Mouse (Mus musculus) G1E (cell line): ENCODE measurements around the gene Gtpbp8. TPM values are rescaled to one million over a fixed set of nuclear protein-coding genes. Genes with fewer than 3 reads are reported as not detected.

Source experiments
- ATAC-seq: 2 replicates; pipeline ENCODE4 v1.8.0; 2016; ENCODE audit warnings: mild to moderate bottlenecking; ENCODE audit not compliant: insufficient number of reproducible peaks, poor library complexity, low FRiP score, severe bottlenecking; ENCODE audit errors: extremely low read depth
- DNase-seq: peaks from one replicate; pipeline ENCODE4 v3.0.0; 2012; ENCODE audit warnings: low spot score
- H3K27me3 ChIP-seq: 2 replicates; pipeline ENCODE4 v1.6.1; 2012; ENCODE audit warnings: mild to moderate bottlenecking, low read length, inconsistent platforms; ENCODE audit not compliant: insufficient read depth
- H3K36me3 ChIP-seq: replicated peaks from 2 replicates; pipeline ENCODE3; 2012; ENCODE audit warnings: mild to moderate bottlenecking, inconsistent platforms
- H3K4me1 ChIP-seq: 2 replicates; pipeline ENCODE4 v1.6.1; 2012; ENCODE audit warnings: low read depth, low read length, inconsistent platforms, mixed read lengths; ENCODE audit not compliant: insufficient read depth
- H3K4me3 ChIP-seq: 2 replicates; pipeline ENCODE4 v1.5.1; 2012; ENCODE audit warnings: low read depth, mild to moderate bottlenecking, inconsistent platforms, low read length, moderate library complexity, mixed read lengths
- H3K9me3 ChIP-seq: replicated peaks from 2 replicates; pipeline ENCODE4 v1.6.1; 2012; ENCODE audit warnings: inconsistent platforms
- CTCF ChIP-seq: IDR thresholded peaks from 2 replicates; pipeline ENCODE4 v1.5.1; 2012; ENCODE audit warnings: low read depth, low read length, inconsistent platforms, mixed read lengths
- GATA1 ChIP-seq: IDR thresholded peaks from 2 replicates; pipeline ENCODE4 v1.6.1; 2012; ENCODE audit warnings: borderline replicate concordance, low read length, inconsistent platforms, mixed read lengths
- GATA2 ChIP-seq: IDR thresholded peaks from 2 replicates; pipeline ENCODE4 v1.6.1; 2012; ENCODE audit warnings: low read depth, low read length, inconsistent platforms, borderline replicate concordance
- POLR2AphosphoS5 ChIP-seq: IDR thresholded peaks from 2 replicates; pipeline ENCODE4 v1.6.1; 2012; ENCODE audit warnings: low read depth, low read length, inconsistent platforms; ENCODE audit not compliant: insufficient replicate concordance
- TAL1 ChIP-seq: conservative IDR thresholded peaks from 2 replicates; pipeline ENCODE4 v1.6.1; 2012; ENCODE audit warnings: low read depth, low read length, inconsistent platforms, mixed read lengths
- polyA plus RNA-seq: library from polyadenylated mRNA; stranded (reverse); fragments of >175 nt; gene quantifications from 2 replicates; pipeline ENCODE4 v1.2.3, GENCODE M21; 2012
- total RNA-seq, 2 experiments: library from RNA; stranded (forward) in 1 of 2; stranded (reverse) in 1 of 2; fragments of 200-1000 nt in 1 of 2; fragments of >200 nt in 1 of 2; fragmentation: Nextera tagmentation in 1 of 2; gene quantifications; 2 replicates each; pipeline ENCODE4 v1.2.3; 2014 to 2017

The Gtpbp8 gene
- total and polyA plus RNA-seq, 3 experiments: 26.4 to 41.9 (median 26.6) TPM

GRCm38 (mm10) chr16:44765555-44766319 is 19.6 kb upstream of the Gtpbp8 start, which contains the start of gene Cd200r1:
Cd200r1 (plus strand) TSS chr16:44765736.
- peaks cover 16% of the 10 kb centered on the region for H3K4me1 ChIP-seq
- H3K9me3 ChIP-seq: no peaks in the 10 kb centered on the region
- no peak for ATAC-seq
- H3K4me3 ChIP-seq: no peak within 1 kb of the TSS
- H3K36me3 ChIP-seq: no peaks in the 10 kb centered on the region
- no peak for TF ChIP-seq TAL1
- no peak for TF ChIP-seq GATA1
- TF ChIP-seq CTCF: no peak
- no peak for TF ChIP-seq GATA2
- TF ChIP-seq POLR2AphosphoS5: no peak
- DNase-seq: no peak
- peaks cover 5% of the 10 kb centered on the region; the same call in 1 of the 2 replicates for H3K27me3 ChIP-seq

GRCm38 (mm10) chr16:44761811-44762210 is 15.6 kb upstream of the Gtpbp8 start:
- Histone ChIP-seq H3K9me3 (no peaks in the 10 kb centered on the region), H3K4me1 (peaks cover 8% of the 10 kb centered on the region), H3K36me3 (no peaks in the 10 kb centered on the region), H3K27me3 (peaks cover 7% of the 10 kb centered on the region), H3K4me3 (no peak overlapping the region)
- DNase-seq (no peak), ATAC-seq (no peak)
- TF ChIP-seq CTCF (no peak), GATA1 (no peak), POLR2AphosphoS5 (no peak), GATA2 (no peak), TAL1 (no peak)

GRCm38 (mm10) chr16:44757700-44758099 is 11.5 kb upstream of the Gtpbp8 start:
- Histone ChIP-seq H3K9me3 (no peaks in the 10 kb centered on the region), H3K27me3 (peaks cover 24% of the 10 kb centered on the region), H3K4me3 (no peak overlapping the region), H3K4me1 (no peaks in the 10 kb centered on the region), H3K36me3 (no peaks in the 10 kb centered on the region)
- ATAC-seq: no peak
- no peak for TF ChIP-seq GATA1
- no peak for TF ChIP-seq POLR2AphosphoS5
- TF ChIP-seq CTCF: no peak
- no peak for TF ChIP-seq GATA2
- no peak for TF ChIP-seq TAL1
- no peak for DNase-seq

GRCm38 (mm10) chr16:44748007-44748406 is 1.8 kb upstream of the Gtpbp8 start:
- no peaks in the 10 kb centered on the region for H3K9me3 ChIP-seq
- no peak overlapping the region for H3K4me3 ChIP-seq
- peaks cover 7% of the 10 kb centered on the region for H3K36me3 ChIP-seq
- ATAC-seq: no peak
- TF ChIP-seq GATA1: no peak
- DNase-seq: no peak
- H3K4me1 ChIP-seq: peaks cover 24% of the 10 kb centered on the region
- peaks cover 5% of the 10 kb centered on the region for H3K27me3 ChIP-seq

GRCm38 (mm10) chr16:44745471-44745865 is 695 bp downstream of the Gtpbp8 start:
- Histone ChIP-seq H3K27me3 (no peaks in the 10 kb centered on the region), H3K36me3 (peaks cover 25% of the 10 kb centered on the region), H3K4me1 (peaks cover 30% of the 10 kb centered on the region), H3K4me3 (peak overlapping the region; percentile 78), H3K9me3 (no peaks in the 10 kb centered on the region)
- no peak for ATAC-seq
- DNase-seq: no peak
- TF ChIP-seq TAL1: no peak

- peaks cover 46% of the 10 kb centered on the region for H3K36me3 ChIP-seq
- no peak for TF ChIP-seq GATA2
- no peak for TF ChIP-seq POLR2AphosphoS5
- H3K4me1 ChIP-seq: peaks cover 22% of the 10 kb centered on the region
- DNase-seq (no peak), ATAC-seq (no peak)
- no peak overlapping the region for H3K4me3 ChIP-seq
- H3K9me3 ChIP-seq: no peaks in the 10 kb centered on the region
- no peaks in the 10 kb centered on the region for H3K27me3 ChIP-seq
Observed at GRCm38 (mm10) chr16:44742753-44743152, 3.4 kb downstream of the Gtpbp8 start.

- peaks cover 90% of the 10 kb centered on the region for H3K36me3 ChIP-seq
- ATAC-seq: no peak
Observed at GRCm38 (mm10) chr16:44736118-44736517, 10.0 kb downstream of the Gtpbp8 start.

More at GRCm38 (mm10) chr16:44736118-44736517, 10.0 kb downstream of the Gtpbp8 start:
- H3K27me3 ChIP-seq: no peaks in the 10 kb centered on the region
- H3K9me3 ChIP-seq: no peaks in the 10 kb centered on the region
- no peak for TF ChIP-seq GATA2
- TF ChIP-seq POLR2AphosphoS5: no peak
- TF ChIP-seq GATA1: no peak
- no peak for TF ChIP-seq CTCF
- no peak for TF ChIP-seq TAL1
- no peak overlapping the region for H3K4me3 ChIP-seq
- H3K4me1 ChIP-seq: peaks cover 2% of the 10 kb centered on the region
- no peak for DNase-seq
